Mouse (Mus musculus): ENCODE measurements around the gene Olfr873. TPM values are rescaled to one million over a fixed set of nuclear protein-coding genes. Genes with fewer than 3 reads are reported as not detected.
"Not testable (repeated sequence)": the region's sequence is repeated elsewhere in the genome, so short reads cannot be mapped to it uniquely, and the experiment has no call there.

Olfr873 gene
- 1.5 and 1.6 TPM in 2 replicates for polyA plus RNA-seq (2012; ENCODE audit: insufficient read depth, insufficient read length, missing spikeins)

GRCm38 (mm10) chr9:20298232-20298631 is at the start of gene Olfr873:
Olfr873 (plus strand) TSS chr9:20298532.
- no peak within 1 kb of the TSS for H3K4me3 ChIP-seq (ENCODE audit: insufficient read depth, low read depth, low read length)
- no peak within 1 kb of the TSS for H3K27ac ChIP-seq (replicated peaks; ENCODE audit: low read depth, low read length)
- no peaks in the 10 kb centered on the region for H3K4me1 ChIP-seq (ENCODE audit: control insufficient read depth, insufficient read depth, insufficient read length, low read length)

DNA sequence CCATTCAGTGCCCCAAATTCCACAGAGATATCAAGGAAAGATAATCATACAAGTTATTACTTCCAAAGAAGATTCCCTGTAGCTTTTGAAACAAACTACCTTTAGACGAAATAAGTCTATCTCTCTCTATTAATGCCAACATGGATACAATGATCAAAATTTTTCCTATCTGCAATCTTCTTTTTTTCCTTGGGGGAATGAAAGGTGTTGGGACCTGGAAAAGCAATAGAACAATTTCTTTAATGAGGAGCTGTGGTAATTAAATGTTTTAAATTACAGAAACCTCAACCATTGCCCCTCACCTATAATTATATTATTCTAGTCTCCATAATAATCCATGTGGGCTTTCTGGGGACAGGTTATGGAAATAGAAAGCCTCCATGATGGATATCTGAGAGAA is 16.3 kb upstream of the Olfr873 start, which contains the start of gene Olfr39:
Gene Olfr39 (plus strand): TSS at position 301 of the 400 bp plus-strand sequence.
- no peak within 1 kb of the TSS for H3K27ac ChIP-seq (replicated peaks; ENCODE audit: low read depth, low read length)
- no peak within 1 kb of the TSS for H3K4me3 ChIP-seq (ENCODE audit: insufficient read depth, low read depth, low read length)
- H3K4me1 ChIP-seq (ENCODE audit: control insufficient read depth, insufficient read depth, insufficient read length, low read length): no peaks in the 10 kb centered on the region

- H3K27ac ChIP-seq (replicated peaks; ENCODE audit: low read depth, low read length); H3K4me1 ChIP-seq (ENCODE audit: control insufficient read depth, insufficient read depth, insufficient read length, low read length); H3K4me3 ChIP-seq (ENCODE audit: insufficient read depth, low read depth, low read length): not testable (repeated sequence)
Observed at GRCm38 (mm10) chr9:20295562-20295961, 2.8 kb upstream of the Olfr873 start.

- Histone ChIP-seq H3K4me1 (ENCODE audit: control insufficient read depth, insufficient read depth, insufficient read length, low read length) (no peaks in the 10 kb centered on the region), H3K27ac (replicated peaks; ENCODE audit: low read depth, low read length) (no peak within 1 kb of the TSS), H3K4me3 (ENCODE audit: insufficient read depth, low read depth, low read length) (no peak within 1 kb of the TSS)
Observed at GRCm38 (mm10) chr9:20335994-20336393, 37.7 kb downstream of the Olfr873 start, which contains the start of gene Olfr18. Olfr18 (minus strand) TSS chr9:20336094.

GRCm38 (mm10) chr9:20348501-20348900 is 50.2 kb downstream of the Olfr873 start:
- no peak overlapping the region for H3K27ac ChIP-seq (replicated peaks; ENCODE audit: low read depth, low read length)
- H3K4me3 ChIP-seq (ENCODE audit: insufficient read depth, low read depth, low read length): no peak overlapping the region
- no peaks in the 10 kb centered on the region for H3K4me1 ChIP-seq (ENCODE audit: control insufficient read depth, insufficient read depth, insufficient read length, low read length)

Other genes with a start within 250 kb of the Olfr873 start
- not detected in 2 replicates for gene Olfr867, start 241.0 kb upstream of the Olfr873 start, polyA plus RNA-seq (2012; ENCODE audit: insufficient read depth, insufficient read length, missing spikeins)
- gene Olfr868, start 199.9 kb upstream of the Olfr873 start, polyA plus RNA-seq (2012; ENCODE audit: insufficient read depth, insufficient read length, missing spikeins): not detected in 2 replicates
- not detected in 2 replicates for gene Olfr869, start 169.5 kb upstream of the Olfr873 start, polyA plus RNA-seq (2012; ENCODE audit: insufficient read depth, insufficient read length, missing spikeins)
- not detected in 2 replicates for gene Olfr870, start 124.5 kb upstream of the Olfr873 start, polyA plus RNA-seq (2012; ENCODE audit: insufficient read depth, insufficient read length, missing spikeins)
- gene Olfr871, start 86.3 kb upstream of the Olfr873 start, polyA plus RNA-seq (2012; ENCODE audit: insufficient read depth, insufficient read length, missing spikeins): not detected in 2 replicates
- not detected in 2 replicates for gene Olfr872, start 61.4 kb upstream of the Olfr873 start, polyA plus RNA-seq (2012; ENCODE audit: insufficient read depth, insufficient read length, missing spikeins)
- not detected in 2 replicates for gene Olfr39, start 16.2 kb upstream of the Olfr873 start, polyA plus RNA-seq (2012; ENCODE audit: insufficient read depth, insufficient read length, missing spikeins)
- gene Olfr18, start 37.6 kb downstream of the Olfr873 start, polyA plus RNA-seq (2012; ENCODE audit: insufficient read depth, insufficient read length, missing spikeins): not detected in 2 replicates
- 17.2 and 19.6 TPM in 2 replicates for gene Zfp560, start 86.6 kb downstream of the Olfr873 start, polyA plus RNA-seq (2012; ENCODE audit: insufficient read depth, insufficient read length, missing spikeins)
- gene Zfp26, start 161.6 kb downstream of the Olfr873 start, polyA plus RNA-seq (2012; ENCODE audit: insufficient read depth, insufficient read length, missing spikeins): 4.0 and 4.2 TPM in 2 replicates
- 8.0 and 8.5 TPM in 2 replicates for gene Zfp426, start 194.2 kb downstream of the Olfr873 start, polyA plus RNA-seq (2012; ENCODE audit: insufficient read depth, insufficient read length, missing spikeins)
- gene Zfp266, start 222.9 kb downstream of the Olfr873 start, polyA plus RNA-seq (2012; ENCODE audit: insufficient read depth, insufficient read length, missing spikeins): 11.8 and 14.7 TPM in 2 replicates